Mouse (Mus musculus) testis, postnatal 14 days (tissue): ENCODE results near the gene Tmppe.
"Not testable (repeated sequence)": the region's sequence is repeated elsewhere in the genome, so short reads cannot be mapped to it uniquely, and the experiment has no call there.

ENCODE experiments used
- DNase-seq: peaks from one replicate; pipeline ENCODE4 v3.0.0; 2021; ENCODE audit warnings: low spot score

Tmppe gene

GRCm38 (mm10) chr9:114400949-114401684 lies at the start of gene Tmppe, which contains the start of gene Glb1:
TSS of gene Tmppe (plus strand) at chr9:114401105.
TSS of gene Glb1 (plus strand) at chr9:114401076.
- DNase-seq = peak; percentile 78

- DNase-seq = peak; percentile 73
These were observed 33.0 kb upstream of the Tmppe start for GRCm38 (mm10) chr9:114367783-114368470.

GRCm38 (mm10) chr9:114368471-114368858 lies 32.4 kb upstream of the Tmppe start:
- no peak for DNase-seq

GRCm38 (mm10) chr9:114369389-114369788 lies 31.5 kb upstream of the Tmppe start:
- DNase-seq = not testable (repeated sequence)

- not testable (repeated sequence) for DNase-seq
These were observed 29.2 kb upstream of the Tmppe start for GRCm38 (mm10) chr9:114371717-114372116.

- no peak for DNase-seq
These were observed 25.5 kb upstream of the Tmppe start for GRCm38 (mm10) chr9:114375276-114375962.

GRCm38 (mm10) chr9:114377168-114377567 lies 23.7 kb upstream of the Tmppe start:
- DNase-seq = no peak

GRCm38 (mm10) chr9:114379871-114380270 lies 21.0 kb upstream of the Tmppe start:
- DNase-seq = no peak

GRCm38 (mm10) chr9:114380881-114381733 lies 19.8 kb upstream of the Tmppe start:
- DNase-seq = no peak

- DNase-seq = no peak
These were observed 17.8 kb upstream of the Tmppe start for GRCm38 (mm10) chr9:114382936-114383710.

- DNase-seq = peak; percentile 27
These were observed 16.2 kb upstream of the Tmppe start for GRCm38 (mm10) chr9:114384691-114385090.

GRCm38 (mm10) chr9:114385160-114385559 lies 15.7 kb upstream of the Tmppe start:
- DNase-seq = no peak

GRCm38 (mm10) chr9:114387086-114387485 lies 13.8 kb upstream of the Tmppe start:
- DNase-seq = no peak

- DNase-seq = no peak
These were observed 12.6 kb upstream of the Tmppe start for GRCm38 (mm10) chr9:114388288-114388687.

GRCm38 (mm10) chr9:114388701-114389370 lies 12.1 kb upstream of the Tmppe start:
- no peak for DNase-seq

- no peak for DNase-seq
These were observed 11.5 kb upstream of the Tmppe start for GRCm38 (mm10) chr9:114389371-114389904.

GRCm38 (mm10) chr9:114389905-114390748 lies 10.8 kb upstream of the Tmppe start, which contains the start of gene Crtap:
TSS of gene Crtap (minus strand) at chr9:114390675.
- DNase-seq = peak; percentile 65

GRCm38 (mm10) chr9:114390749-114391075 lies 10.2 kb upstream of the Tmppe start:
- no peak for DNase-seq

GRCm38 (mm10) chr9:114394136-114394535 lies 6.8 kb upstream of the Tmppe start:
- DNase-seq = not testable (repeated sequence)
